Mouse (Mus musculus) layer of hippocampus, adult 18-20 months (tissue): ENCODE data around the gene Bcat2. TPM values are rescaled to one million over a fixed set of nuclear protein-coding genes. Genes with fewer than 3 reads are reported as not detected.

ENCODE experiments used
- DNase-seq, 2 experiments: peaks; one replicate each; pipeline ENCODE4 v3.0.0; 2022; ENCODE audit warnings: low spot score in 2 of 2
- total RNA-seq, 2 experiments: library from RNA; stranded (reverse); gene quantifications; 2 replicates each; pipeline ENCODE4 v1.2.3; 2021

Gene Bcat2
- total RNA-seq, 2 experiments from 2014 or later, result 23.3 to 26.0 TPM

GRCm38 (mm10) chr7:45574472-45575379 is 4.8 kb downstream of the Bcat2 start:
- DNase-seq, result no peak

GRCm38 (mm10) chr7:45585923-45586322 is 16.0 kb downstream of the Bcat2 start:
- no peak for DNase-seq

GRCm38 (mm10) chr7:45587631-45588592 is 18.0 kb downstream of the Bcat2 start:
- no peak for DNase-seq

- peak; percentile 96 to 98 for DNase-seq
Measured at GRCm38 (mm10) chr7:45589173-45589572, 19.2 kb downstream of the Bcat2 start.

- no peak for DNase-seq
Measured at GRCm38 (mm10) chr7:45589898-45590297, 19.9 kb downstream of the Bcat2 start.

GRCm38 (mm10) chr7:45590874-45591273 is 20.9 kb downstream of the Bcat2 start:
- DNase-seq, result no peak

- no peak for DNase-seq
Measured at GRCm38 (mm10) chr7:45591880-45592279, 21.9 kb downstream of the Bcat2 start.

- DNase-seq, result peak; percentile 55 to 84
Measured at GRCm38 (mm10) chr7:45593118-45593815, 23.3 kb downstream of the Bcat2 start.

GRCm38 (mm10) chr7:45595176-45595575 is 25.2 kb downstream of the Bcat2 start:
- no peak for DNase-seq

DNA sequence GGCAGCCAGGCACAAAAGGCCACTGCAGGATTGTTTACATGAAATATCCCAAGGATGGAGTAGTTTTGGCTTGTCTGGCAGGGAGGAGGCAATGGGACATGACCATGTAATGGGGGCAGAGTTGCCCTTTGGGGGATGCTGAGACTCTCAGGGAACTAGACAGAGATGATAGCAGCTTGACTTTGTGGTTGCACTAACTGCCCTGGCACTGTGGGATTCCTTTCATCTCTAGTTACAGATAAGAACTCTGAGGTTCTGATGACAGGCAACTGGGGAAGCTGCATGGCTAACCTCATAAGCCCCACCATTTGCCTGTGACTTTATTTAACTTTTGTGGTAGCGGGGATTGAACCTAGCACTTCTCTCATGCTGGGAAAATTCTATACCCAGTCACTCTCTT is 26.2 kb downstream of the Bcat2 start:
- no peak for DNase-seq

- DNase-seq, result no peak
Measured at GRCm38 (mm10) chr7:45597013-45597412, 27.1 kb downstream of the Bcat2 start.

GRCm38 (mm10) chr7:45597527-45597926 is 27.6 kb downstream of the Bcat2 start:
- no peak for DNase-seq

GRCm38 (mm10) chr7:45598960-45599879 is 29.3 kb downstream of the Bcat2 start:
- no peak for DNase-seq

- no peak for DNase-seq
Measured at GRCm38 (mm10) chr7:45605704-45606289, 35.8 kb downstream of the Bcat2 start.

GRCm38 (mm10) chr7:45609511-45609910 is 39.6 kb downstream of the Bcat2 start:
- no peak for DNase-seq

DNA sequence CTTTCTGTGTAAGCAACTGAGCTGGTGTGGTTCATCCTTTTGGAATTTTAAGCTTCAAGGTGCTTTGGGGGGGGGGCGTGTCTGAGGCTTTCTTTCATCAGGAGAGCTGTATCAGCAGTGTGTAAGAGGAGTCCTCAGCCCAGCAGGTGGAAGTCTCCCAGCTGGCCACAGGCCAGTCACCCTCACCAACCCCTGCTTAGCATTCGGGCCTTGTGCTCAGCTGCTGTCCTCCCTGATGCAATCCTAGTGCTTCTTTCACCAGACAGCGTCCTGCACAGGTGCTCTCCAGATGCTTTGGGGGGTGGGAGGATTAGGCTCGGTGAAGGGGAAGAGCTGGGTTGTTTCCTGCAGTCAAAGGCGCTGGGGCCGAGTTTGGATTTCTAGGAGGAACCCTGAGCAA is 46.3 kb downstream of the Bcat2 start:
- no peak for DNase-seq

DNA sequence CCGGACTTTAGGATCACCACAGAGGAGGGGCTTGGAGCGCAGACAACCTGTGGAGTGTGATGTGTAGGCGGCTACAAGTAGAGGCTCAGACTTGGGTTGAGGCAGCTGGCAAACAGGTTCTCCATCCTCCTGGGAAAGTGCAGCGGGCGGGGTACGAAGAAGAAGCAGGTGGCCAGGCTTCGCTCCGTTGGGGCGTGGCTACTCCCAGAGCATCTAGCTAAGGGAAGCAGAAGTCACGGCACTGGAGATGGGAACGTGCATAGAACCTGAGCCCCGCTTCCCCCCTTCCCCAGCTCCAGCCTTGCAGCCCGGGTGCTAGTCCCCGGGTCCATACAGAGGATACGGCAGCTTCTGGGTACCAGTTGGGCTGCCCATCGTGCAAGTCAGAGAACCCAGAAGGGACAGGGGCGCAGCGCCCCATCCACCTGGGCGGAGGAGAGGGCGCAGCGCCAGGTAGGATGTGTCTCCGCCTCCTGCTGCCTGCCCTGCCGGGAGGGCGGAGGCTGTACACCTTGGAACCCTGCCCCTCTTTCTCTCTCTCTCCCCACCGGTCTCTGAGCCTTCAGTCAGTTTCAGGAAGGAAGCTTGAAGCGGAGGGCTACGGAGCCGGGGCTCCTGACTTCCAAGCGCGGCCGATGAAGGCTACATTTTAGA is 47.2 kb downstream of the Bcat2 start, which contains the start of gene Fut1:
Fut1 (plus strand) TSS at position 248 of the 654 bp plus-strand sequence.
- no peak for DNase-seq

DNA sequence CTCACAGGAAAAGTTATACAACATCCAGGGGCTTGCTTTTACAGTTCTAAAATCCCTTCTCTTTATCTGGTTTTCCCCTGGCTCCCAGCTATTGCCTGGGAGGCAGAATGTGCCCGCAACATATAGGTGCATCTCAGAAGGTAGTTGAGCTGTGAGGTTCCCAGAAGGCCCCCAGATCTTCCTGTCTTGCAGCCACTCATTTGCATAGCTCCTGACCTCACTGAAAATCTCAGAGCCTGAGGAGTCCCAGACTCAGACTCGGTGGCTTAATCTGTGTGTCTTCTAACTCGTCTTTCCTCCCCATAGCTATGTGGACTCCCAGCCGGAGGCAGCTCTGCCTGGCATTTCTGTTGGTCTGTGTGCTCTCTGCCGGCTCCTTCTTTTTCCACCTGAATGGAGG is 48.4 kb downstream of the Bcat2 start:
- no peak for DNase-seq

DNA sequence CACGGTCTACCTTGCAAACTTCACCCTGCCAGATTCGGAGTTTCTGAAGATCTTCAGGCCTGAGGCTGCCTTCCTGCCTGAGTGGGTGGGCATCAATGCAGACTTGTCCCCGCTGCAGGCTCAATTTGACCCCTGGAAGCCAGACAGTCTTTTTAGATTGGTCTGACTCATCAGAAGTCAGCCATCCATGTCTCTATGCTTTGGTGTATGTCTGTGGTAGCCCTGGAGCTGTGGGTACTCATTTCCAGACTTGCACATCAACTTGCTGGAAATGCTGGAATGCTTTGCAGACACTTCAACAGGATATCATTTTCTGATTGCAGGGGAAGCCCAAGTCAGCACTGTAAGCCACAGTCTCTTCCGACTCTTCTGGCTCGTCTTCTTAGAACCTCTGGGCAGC is 49.6 kb downstream of the Bcat2 start:
- DNase-seq, result no peak
